Mouse (Mus musculus) hindbrain, postnatal 0 days (tissue): ENCODE measurements around the gene Dmrtc2. TPM values are rescaled to one million over a fixed set of nuclear protein-coding genes. Genes with fewer than 3 reads are reported as not detected.
A peak's percentile ranks its signal among the peaks of the same experiment; 100 is the strongest.

Source experiments
- ATAC-seq: fragments of 200-750 bp; cut with Nextera tagmentation; 2 replicates; pipeline ENCODE4 v1.8.0; 2017; ENCODE audit warnings: mild to moderate bottlenecking, moderate TSS enrichment, moderate library complexity
- DNase-seq: peaks from one replicate; pipeline ENCODE4 v3.0.0-alpha.2; 2015; ENCODE audit warnings: low spot score
- H3K27ac ChIP-seq: fragments of 300-500 bp; sonication (generic); 2 replicates; pipeline ENCODE4 v1.5.1; 2014; ENCODE audit warnings: mild to moderate bottlenecking
- H3K27me3 ChIP-seq: fragments of 300-500 bp; sonication (generic); 2 replicates; pipeline ENCODE4 v1.6.1; 2014; ENCODE audit warnings: low read length, mixed read lengths; ENCODE audit not compliant: insufficient read depth
- H3K36me3 ChIP-seq: fragments of 300-500 bp; sonication (generic); 2 replicates; pipeline ENCODE4 v1.6.1; 2014; ENCODE audit warnings: low read length, mixed read lengths; ENCODE audit not compliant: insufficient read depth
- H3K4me1 ChIP-seq: fragments of 300-500 bp; sonication (generic); 2 replicates; pipeline ENCODE4 v1.6.1; 2014; ENCODE audit warnings: antibody characterized with exemption, low read length, mixed read lengths; ENCODE audit not compliant: insufficient read depth
- H3K4me2 ChIP-seq: fragments of 300-500 bp; sonication (generic); 2 replicates; pipeline ENCODE4 v1.6.1; 2014; ENCODE audit warnings: low read depth, mild to moderate bottlenecking, low read length, moderate library complexity, mixed read lengths
- H3K4me3 ChIP-seq: fragments of 300-500 bp; sonication (generic); 2 replicates; pipeline ENCODE4 v1.5.1; 2014; ENCODE audit warnings: low read length
- H3K9ac ChIP-seq: fragments of 300-500 bp; sonication (generic); replicated peaks from 2 replicates; pipeline ENCODE4 v1.6.1; 2014; ENCODE audit warnings: mild to moderate bottlenecking, low read length, moderate library complexity, mixed read lengths
- H3K9me3 ChIP-seq: fragments of 300-500 bp; sonication (generic); 2 replicates; pipeline ENCODE4 v1.6.1; 2016; ENCODE audit warnings: low read length, mixed read lengths
- CTCF ChIP-seq: IDR thresholded peaks from 2 replicates; pipeline ENCODE4 v1.5.1; 2016; ENCODE audit warnings: antibody characterized with exemption, control low read depth, low read depth
- WGBS: fragments of 180-500 bp; shearing (Covaris S2); extraction: QIAGEN DNeasy Blood & Tissue Kit; methylation state at CpG from one replicate; pipeline ENCODE4 v1.1.7; 2014; 5-methylcytosine and 5-hydroxymethylcytosine counted together
- polyA plus RNA-seq: library from polyadenylated mRNA; unstranded; fragments of >200 nt; fragmentation: Nextera tagmentation; extraction: Ambion mirVana; gene quantifications from 2 replicates; pipeline ENCODE4 v1.2.1, GENCODE M21; 2015
- total RNA-seq: library from RNA; depleted of rRNA; stranded (reverse); fragments of >200 nt; gene quantifications from 2 replicates; pipeline ENCODE4 v1.2.3, GENCODE M21; 2014

Gene Dmrtc2
- total and polyA plus RNA-seq, 2 experiments from 2014 or later: 0.18 TPM; not detected in 1

- Histone ChIP-seq H3K9me3 (no peaks in the 10 kb centered on the region), H3K4me2 (no peak overlapping the region), H3K27ac (no peak overlapping the region), H3K27me3 (no peaks in the 10 kb centered on the region), H3K9ac (no peak overlapping the region), H3K4me3 (no peak overlapping the region), H3K36me3 (no peaks in the 10 kb centered on the region), H3K4me1 (no peaks in the 10 kb centered on the region)
- WGBS: 22% methylated on average over 6 of the region's 6 CpGs
- DNase-seq (no peak), ATAC-seq (no peak)
- no peak for TF ChIP-seq CTCF
These were observed 5.7 kb upstream of the Dmrtc2 start for GRCm38 (mm10) chr7:24864156-24864555.

GRCm38 (mm10) chr7:24869080-24869479, 777 bp upstream of the Dmrtc2 start:
- no peaks in the 10 kb centered on the region for H3K36me3 ChIP-seq
- H3K4me1 ChIP-seq: no peaks in the 10 kb centered on the region
- no peak overlapping the region for H3K4me2 ChIP-seq
- H3K4me3 ChIP-seq: no peak overlapping the region
- H3K9me3 ChIP-seq: no peaks in the 10 kb centered on the region
- H3K9ac ChIP-seq: no peak overlapping the region
- no peak for TF ChIP-seq CTCF
- no peaks in the 10 kb centered on the region for H3K27me3 ChIP-seq
- 49% methylated on average over 17 of the region's 17 CpGs for WGBS
- no peak overlapping the region for H3K27ac ChIP-seq
- no peak for ATAC-seq
- no peak for DNase-seq

GRCm38 (mm10) chr7:24877588-24877987, 7.7 kb downstream of the Dmrtc2 start:
- ATAC-seq (no peak), DNase-seq (no peak)
- Histone ChIP-seq H3K4me1 (no peaks in the 10 kb centered on the region), H3K4me3 (no peak overlapping the region), H3K9me3 (no peaks in the 10 kb centered on the region), H3K9ac (no peak overlapping the region), H3K27ac (no peak overlapping the region), H3K36me3 (no peaks in the 10 kb centered on the region), H3K27me3 (no peaks in the 10 kb centered on the region), H3K4me2 (no peak overlapping the region)
- 86% methylated on average over 3 of the region's 3 CpGs for WGBS
- no peak for TF ChIP-seq CTCF

GRCm38 (mm10) chr7:24879620-24880019, 9.8 kb downstream of the Dmrtc2 start:
- ATAC-seq (no peak), DNase-seq (no peak)
- H3K27ac ChIP-seq: no peak overlapping the region
- no peaks in the 10 kb centered on the region for H3K4me1 ChIP-seq
- no peak for TF ChIP-seq CTCF
- 32% methylated on average over 2 of the region's 2 CpGs for WGBS
- no peaks in the 10 kb centered on the region for H3K36me3 ChIP-seq
- H3K27me3 ChIP-seq: no peaks in the 10 kb centered on the region
- no peak overlapping the region for H3K9ac ChIP-seq
- H3K4me2 ChIP-seq: no peak overlapping the region
- no peak overlapping the region for H3K4me3 ChIP-seq
- H3K9me3 ChIP-seq: no peaks in the 10 kb centered on the region

GRCm38 (mm10) chr7:24882416-24883199, 12.8 kb downstream of the Dmrtc2 start:
- no peak overlapping the region for H3K4me3 ChIP-seq
- H3K27ac ChIP-seq: no peak overlapping the region

GRCm38 (mm10) chr7:24883896-24884692, 14.2 kb downstream of the Dmrtc2 start, which contains the start of gene Rps19:
Rps19 (plus strand) TSS chr7:24884371.
- peak; percentile 100 for DNase-seq
- H3K27ac ChIP-seq: peak within 1 kb of the TSS; percentile 85
- peak within 1 kb of the TSS; percentile 82 for H3K4me3 ChIP-seq
- no peaks in the 10 kb centered on the region for H3K9me3 ChIP-seq
- peaks cover 15% of the 10 kb centered on the region for H3K4me1 ChIP-seq
- under 1% methylated on average over 55 of the region's 57 CpGs for WGBS
- peak; percentile 95 for ATAC-seq
- no peaks in the 10 kb centered on the region for H3K27me3 ChIP-seq
- peak; percentile 59 for TF ChIP-seq CTCF
- peaks cover 26% of the 10 kb centered on the region; the same call in 1 of the 2 replicates for H3K36me3 ChIP-seq
- peak within 1 kb of the TSS; percentile 98 for H3K9ac ChIP-seq
- peak within 1 kb of the TSS; percentile 66 for H3K4me2 ChIP-seq

More at GRCm38 (mm10) chr7:24882416-24883199, 12.8 kb downstream of the Dmrtc2 start:
- ATAC-seq (no peak), DNase-seq (no peak)
- no peaks in the 10 kb centered on the region for H3K27me3 ChIP-seq
- WGBS: 94% methylated on average over 9 of the region's 9 CpGs
- no peak overlapping the region for H3K4me2 ChIP-seq
- no peaks in the 10 kb centered on the region for H3K9me3 ChIP-seq
- TF ChIP-seq CTCF: no peak
- peaks cover 15% of the 10 kb centered on the region for H3K4me1 ChIP-seq
- H3K9ac ChIP-seq: no peak overlapping the region
- H3K36me3 ChIP-seq: peaks cover 15% of the 10 kb centered on the region; the same call in 1 of the 2 replicates
